Mouse (Mus musculus) layer of hippocampus, adult 8-10 months (tissue): ENCODE results near the gene Vgll3. TPM values are rescaled to one million over a fixed set of nuclear protein-coding genes. Genes with fewer than 3 reads are reported as not detected.

Experiments
- DNase-seq, 2 experiments: peaks; one replicate each; pipeline ENCODE4 v3.0.0; 2022; ENCODE audit warnings: low spot score in 2 of 2
- total RNA-seq, 4 experiments: library from RNA; stranded (reverse); gene quantifications; 2 replicates each; pipeline ENCODE4 v1.2.4; 2022

Vgll3 gene
- 1 to 10 TPM; 4.1 to 8.0 (median 7.7) TPM for total RNA-seq

GRCm38 (mm10) chr16:65814918-65815881 is at the start of gene Vgll3:
Gene Vgll3, plus strand, starts transcription at chr16:65815257.
- peak; percentile 11 to 17 for DNase-seq

GRCm38 (mm10) chr16:65765976-65766375 is 49.1 kb upstream of the Vgll3 start:
- DNase-seq = no peak

GRCm38 (mm10) chr16:65785959-65786358 is 29.1 kb upstream of the Vgll3 start:
- no peak for DNase-seq

GRCm38 (mm10) chr16:65816059-65816458 is 1.0 kb downstream of the Vgll3 start:
- DNase-seq = no peak

- DNase-seq = no peak
These were observed 3.7 kb downstream of the Vgll3 start for GRCm38 (mm10) chr16:65818779-65819178.

- DNase-seq = no peak
These were observed 5.7 kb downstream of the Vgll3 start for GRCm38 (mm10) chr16:65820803-65821202.

GRCm38 (mm10) chr16:65823721-65824120 is 8.7 kb downstream of the Vgll3 start:
- DNase-seq = no peak

GRCm38 (mm10) chr16:65828141-65828565 is 13.1 kb downstream of the Vgll3 start:
- DNase-seq = no peak

GRCm38 (mm10) chr16:65829096-65829495 is 14.0 kb downstream of the Vgll3 start:
- DNase-seq = no peak

- DNase-seq = no peak
These were observed 19.7 kb downstream of the Vgll3 start for GRCm38 (mm10) chr16:65834721-65835120.

GRCm38 (mm10) chr16:65850126-65850525 is 35.1 kb downstream of the Vgll3 start:
- no peak for DNase-seq

GRCm38 (mm10) chr16:65864471-65864870 is 49.4 kb downstream of the Vgll3 start:
- no peak for DNase-seq

GRCm38 (mm10) chr16:65867927-65868326 is 52.9 kb downstream of the Vgll3 start:
- no peak for DNase-seq

GRCm38 (mm10) chr16:65868933-65869332 is 53.9 kb downstream of the Vgll3 start:
- no peak for DNase-seq

GRCm38 (mm10) chr16:65888940-65889339 is 73.9 kb downstream of the Vgll3 start:
- no peak for DNase-seq
